Comparison of ENCODE assay signal across 10 mouse cellular contexts in the genomic region with DNA sequence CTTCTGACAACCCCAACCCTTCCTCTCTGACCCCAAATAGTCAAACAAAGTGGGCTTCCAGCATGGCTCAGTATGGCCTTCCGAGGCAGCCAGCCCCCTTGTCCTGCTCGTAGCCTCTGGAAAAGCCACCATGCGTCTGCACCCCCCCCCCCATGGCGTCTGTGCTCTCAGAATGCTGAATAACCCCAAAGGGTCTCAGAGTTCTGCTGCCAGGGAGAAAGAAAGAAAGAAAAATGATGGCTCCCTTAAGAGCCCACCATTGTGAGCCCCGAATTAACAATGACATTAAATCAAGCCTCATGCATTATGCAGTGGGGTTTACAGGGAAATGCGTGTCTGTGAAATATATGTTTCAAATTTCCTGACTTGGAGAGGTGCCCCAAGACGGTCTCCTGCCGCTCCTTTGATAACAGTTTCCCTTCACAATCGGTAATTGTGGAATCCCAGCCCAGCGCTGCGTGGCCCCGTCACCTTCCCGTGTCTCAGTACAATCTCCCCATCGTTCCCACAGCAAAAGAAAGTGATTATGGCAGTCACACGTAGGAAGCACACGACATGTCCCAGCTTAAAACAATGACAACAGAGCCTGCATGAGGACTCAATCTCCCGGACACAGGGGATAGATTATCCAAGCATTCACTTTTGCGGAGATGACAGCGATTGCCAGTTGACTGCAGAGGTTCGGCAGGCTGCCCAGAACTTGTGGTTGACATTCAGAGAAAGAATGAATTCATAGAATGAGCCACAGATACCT. TPM values are rescaled to one million over a fixed set of nuclear protein-coding genes. Genes with fewer than 3 reads are reported as not detected.
DNase-seq lines count a peak whose midpoint lies in the region; ATAC-seq and TF ChIP-seq lines count a peak whose summit lies in the region.
"Had no signal": no experiment of that assay in that cellular context is flagged by ENCODE, and none has a peak within 500 bp of the region (broad histone marks: within the 10 kb centered on the region; RNA-seq: fewer than 3 reads in every experiment).

No protein-coding gene starts in this region.

- H3K36me3 ChIP-seq in hindbrain, embryonic 11.5 days (ENCODE audit: control insufficient read depth, insufficient read depth, low read length): no peaks in the 10 kb centered on the region
- H3K36me3 ChIP-seq in myocyte (ENCODE audit: control insufficient read depth, insufficient read depth): no peaks in the 10 kb centered on the region
- no peaks in the 10 kb centered on the region for H3K36me3 ChIP-seq in heart, embryonic 10.5 days

- no peak for TF ChIP-seq POLR2A in myocyte (IDR thresholded peaks at IDR 0.05; ENCODE audit: insufficient read length, low read depth)

- H3K27me3 ChIP-seq in hindbrain, embryonic 11.5 days (ENCODE audit: control insufficient read depth, insufficient read depth, low read length): no peaks in the 10 kb centered on the region
- peaks cover 10% of the 10 kb centered on the region for H3K27me3 ChIP-seq in myocyte (ENCODE audit: control insufficient read depth, insufficient read depth, insufficient read length)
- H3K27me3 ChIP-seq in heart, embryonic 10.5 days (ENCODE audit: insufficient read depth, poor library complexity, severe bottlenecking): 0 out of 2 replicates have a peak, but pooled peaks cover 5% of the 10 kb centered on the region

- WGBS in hindbrain, embryonic 11.5 days: 30% methylated on average over 20 of the region's 20 CpGs
- WGBS in heart, embryonic 10.5 days: 60% methylated on average over 20 of the region's 20 CpGs

- DNase-seq in kidney, postnatal 4 days: peak; percentile 32 to 52
- DNase-seq in kidney, postnatal 25 days: no peak
- peak; percentile 27 for DNase-seq in embryo, embryonic 11.5 days (ENCODE audit: low read depth, low spot score)
- peak; percentile 56 for DNase-seq in hindbrain, embryonic 11.5 days (ENCODE audit: low spot score)
- no peak for DNase-seq in heart, embryonic 10.5 days (ENCODE audit: low spot score)
- DNase-seq in thymus, postnatal 36 days: no peak
- no peak for DNase-seq in lung, adult 18-20 months
- DNase-seq: gastrocnemius, postnatal 25 days had no signal

- H3ac ChIP-seq in myocyte (ENCODE audit: control insufficient read depth, insufficient read length): no peak overlapping the region

- H3K27ac ChIP-seq in hindbrain, embryonic 11.5 days (ENCODE audit: low read depth, low read length): peak overlapping the region; percentile 72
- no peak overlapping the region for H3K27ac ChIP-seq in heart, embryonic 10.5 days
- H3K27ac ChIP-seq: kidney, postnatal 0 days had no signal

- peak; percentile 72 for ATAC-seq in hindbrain, embryonic 11.5 days (ENCODE audit: low FRiP score)

- H3K4me2 ChIP-seq in hindbrain, embryonic 11.5 days (replicated peaks; ENCODE audit: low read depth, low read length): peak overlapping the region; percentile 13; the same call in 1 of the 2 replicates
- H3K4me2 ChIP-seq in myocyte (ENCODE audit: low read depth): peak overlapping the region; percentile 67

- no peaks in the 10 kb centered on the region for H3K9me3 ChIP-seq in hindbrain, embryonic 11.5 days (ENCODE audit: control insufficient read depth, low read length)
- no peaks in the 10 kb centered on the region for H3K9me3 ChIP-seq in heart, embryonic 10.5 days

- H3K4me3 ChIP-seq in hindbrain, embryonic 11.5 days (ENCODE audit: low read depth, low read length): no peak overlapping the region
- H3K4me3 ChIP-seq in myocyte: no peak overlapping the region
- H3K4me3 ChIP-seq in heart, embryonic 10.5 days: no peak overlapping the region

- H3K9ac ChIP-seq in hindbrain, embryonic 11.5 days (ENCODE audit: low read depth, low read length): no peak overlapping the region

- H3K4me1 ChIP-seq in hindbrain, embryonic 11.5 days (replicated peaks; ENCODE audit: control insufficient read depth, insufficient read depth, low read length): peaks cover 6% of the 10 kb centered on the region
- peaks cover 14% of the 10 kb centered on the region; the same call in 1 of the 2 replicates for H3K4me1 ChIP-seq in heart, embryonic 10.5 days

- no peaks in the 10 kb centered on the region for H3K79me2 ChIP-seq in myocyte (ENCODE audit: control insufficient read depth, insufficient read depth)

TF ChIP-seq in myocyte, 11 proteins besides CTCF, POLR2A, EP300 and RAD21:
- no peak for TF ChIP-seq MYOG (IDR thresholded peaks at IDR 0.05; ENCODE audit: control insufficient read depth in 1 of 3, insufficient read depth in 1 of 3, insufficient read length in 2 of 3, low read depth in 2 of 3)
- no peak for TF ChIP-seq SRF (IDR thresholded peaks at IDR 0.05; ENCODE audit: control insufficient read depth, insufficient read length, low read depth)
- TF ChIP-seq REST (IDR thresholded peaks at IDR 0.05; ENCODE audit: insufficient read depth, insufficient read length): no peak
- TF ChIP-seq CEBPB (IDR thresholded peaks at IDR 0.05; ENCODE audit: insufficient read depth, poor library complexity, severe bottlenecking): no peak
- TF ChIP-seq TCF12 (IDR thresholded peaks at IDR 0.05; ENCODE audit: insufficient read depth, poor library complexity, severe bottlenecking): no peak
- TF ChIP-seq MYOD1 (IDR thresholded peaks at IDR 0.05; ENCODE audit: control insufficient read depth in 1 of 3, insufficient read length in 2 of 3, low read depth in 2 of 3): no peak
- TF ChIP-seq POLR2AphosphoS2 (IDR thresholded peaks at IDR 0.05; ENCODE audit: insufficient read length, low read depth): no peak
- no peak for TF ChIP-seq E2F4 (IDR thresholded peaks at IDR 0.05; ENCODE audit: insufficient read depth)
- TF ChIP-seq MAX (IDR thresholded peaks at IDR 0.05; ENCODE audit: low read depth): no peak
- no peak for TF ChIP-seq USF1 (IDR thresholded peaks at IDR 0.05; ENCODE audit: low read depth)
- TF ChIP-seq TCF3 (IDR thresholded peaks at IDR 0.05; ENCODE audit: insufficient read length, low read depth): no peak
TF ChIP-seq in myocyte: peak in this region for 0.

RNA-seq across cellular contexts. Expression of gene Arhgap8, which starts 55.7 kb away (rescaled TPM):
- 2.3 and 2.9 TPM in 2 replicates for polyA plus RNA-seq in hindbrain, embryonic 11.5 days (2014; fragmentation: Nextera tagmentation; extraction: Ambion mirVana)
- polyA plus RNA-seq in myocyte (2012; fragmentation: generic; extraction: Trizol): not detected
- 4.3 and 6.5 TPM in 2 replicates for polyA plus RNA-seq in heart, embryonic 10.5 days (2016; fragmentation: Nextera tagmentation; extraction: Ambion mirVana)

Comparison
In these comparisons a context has a peak if more than half of its experiments do, and no peak if none do; other contexts are left out.
1. DNase-seq: peak in kidney, postnatal 4 days (2 of 2), embryo, embryonic 11.5 days (single experiment) and hindbrain, embryonic 11.5 days (single experiment); none in kidney, postnatal 25 days (0 of 2), heart, embryonic 10.5 days (single experiment), thymus, postnatal 36 days (0 of 2) and lung, adult 18-20 months (0 of 2).